Mouse (Mus musculus): ENCODE data around the gene Gcm2.

Gene Gcm2

GRCm38 (mm10) chr13:41110935-41111334 is at the start of gene Gcm2:
TSS of gene Gcm2 (minus strand) at chr13:41111035.
- DNase-seq (ENCODE audit: low spot score in 2 of 2): no peak

- no peak for DNase-seq (ENCODE audit: low spot score in 2 of 2)
Measured at GRCm38 (mm10) chr13:41158426-41158825, 47.6 kb upstream of the Gcm2 start.

GRCm38 (mm10) chr13:41153146-41153545 is 42.3 kb upstream of the Gcm2 start:
- DNase-seq (ENCODE audit: low spot score in 2 of 2): no peak

- peak; percentile 20 to 44 for DNase-seq (ENCODE audit: low spot score in 2 of 2)
Measured at GRCm38 (mm10) chr13:41146271-41146670, 35.4 kb upstream of the Gcm2 start.

GRCm38 (mm10) chr13:41145433-41145970 is 34.7 kb upstream of the Gcm2 start:
- DNase-seq (ENCODE audit: low spot score in 2 of 2): no peak

GRCm38 (mm10) chr13:41134901-41135300 is 24.1 kb upstream of the Gcm2 start:
- no peak for DNase-seq (ENCODE audit: low spot score in 2 of 2)

- DNase-seq (ENCODE audit: low spot score in 2 of 2): peak; percentile 36 to 54
Measured at GRCm38 (mm10) chr13:41129061-41129460, 18.2 kb upstream of the Gcm2 start.

- DNase-seq (ENCODE audit: low spot score in 2 of 2): no peak
Measured at GRCm38 (mm10) chr13:41128326-41128725, 17.5 kb upstream of the Gcm2 start.

GRCm38 (mm10) chr13:41123666-41124225 is 12.9 kb upstream of the Gcm2 start:
- DNase-seq (ENCODE audit: low spot score in 2 of 2): no peak

GRCm38 (mm10) chr13:41119152-41119945 is 8.5 kb upstream of the Gcm2 start:
- no peak for DNase-seq (ENCODE audit: low spot score in 2 of 2)

- no peak for DNase-seq (ENCODE audit: low spot score in 2 of 2)
Measured at GRCm38 (mm10) chr13:41113940-41114339, 3.1 kb upstream of the Gcm2 start, which contains the start of gene Sycp2l. TSS of gene Sycp2l (plus strand) at chr13:41114307.

- DNase-seq (ENCODE audit: low spot score in 2 of 2): no peak
Measured at GRCm38 (mm10) chr13:41105541-41105940, 5.3 kb downstream of the Gcm2 start.

GRCm38 (mm10) chr13:41103841-41104525 is 6.9 kb downstream of the Gcm2 start:
- DNase-seq (ENCODE audit: low spot score in 2 of 2): no peak

- DNase-seq (ENCODE audit: low spot score in 2 of 2): no peak
Measured at GRCm38 (mm10) chr13:41100031-41100430, 10.8 kb downstream of the Gcm2 start.

GRCm38 (mm10) chr13:41098325-41098724 is 12.5 kb downstream of the Gcm2 start:
- DNase-seq (ENCODE audit: low spot score in 2 of 2): no peak

- no peak for DNase-seq (ENCODE audit: low spot score in 2 of 2)
Measured at GRCm38 (mm10) chr13:41097324-41098058, 13.3 kb downstream of the Gcm2 start.

- no peak for DNase-seq (ENCODE audit: low spot score in 2 of 2)
Measured at GRCm38 (mm10) chr13:41094160-41094559, 16.7 kb downstream of the Gcm2 start.

GRCm38 (mm10) chr13:41091271-41091670 is 19.6 kb downstream of the Gcm2 start:
- no peak for DNase-seq (ENCODE audit: low spot score in 2 of 2)

GRCm38 (mm10) chr13:41088746-41089145 is 22.1 kb downstream of the Gcm2 start:
- no peak for DNase-seq (ENCODE audit: low spot score in 2 of 2)

- no peak for DNase-seq (ENCODE audit: low spot score in 2 of 2)
Measured at GRCm38 (mm10) chr13:41085140-41085539, 25.7 kb downstream of the Gcm2 start.

GRCm38 (mm10) chr13:41084521-41084920 is 26.3 kb downstream of the Gcm2 start:
- DNase-seq (ENCODE audit: low spot score in 2 of 2): no peak

- DNase-seq (ENCODE audit: low spot score in 2 of 2): no peak
Measured at GRCm38 (mm10) chr13:41080700-41081099, 30.1 kb downstream of the Gcm2 start.

Measured in right cerebral cortex, postnatal 36 days (tissue).